In the genomic region with DNA sequence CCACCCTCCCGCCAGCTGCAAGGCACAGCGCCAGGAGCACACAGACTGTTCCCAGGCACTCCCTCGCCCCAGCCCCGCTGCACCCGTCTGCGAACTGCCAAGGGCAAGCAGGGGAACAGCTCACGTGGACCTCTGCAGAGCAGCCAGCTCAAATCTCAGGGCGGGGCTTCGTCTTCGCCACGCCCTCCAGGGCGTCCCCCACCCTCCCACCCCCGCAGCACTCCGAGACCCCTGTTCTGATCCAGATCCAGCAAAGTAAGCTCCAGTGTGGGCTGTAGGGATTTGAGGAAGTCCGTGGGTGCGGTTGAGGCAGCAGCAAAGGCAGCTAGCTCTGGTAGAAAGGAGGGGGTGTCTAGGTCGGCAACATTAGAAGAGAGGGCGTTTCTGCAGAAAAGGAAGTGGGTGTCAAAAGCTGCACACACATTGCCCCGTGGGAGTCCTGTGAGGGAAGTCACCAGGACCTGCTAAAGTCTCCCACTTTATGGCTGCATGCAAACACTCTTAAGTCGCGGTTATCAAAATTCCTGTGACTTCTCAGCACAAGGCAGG, we compare ENCODE assay signal across 8 mouse cellular contexts.
DNase-seq lines count a peak whose midpoint lies in the region; ATAC-seq and TF ChIP-seq lines count a peak whose summit lies in the region.

No protein-coding gene starts in this region.

- no peak for TF ChIP-seq CTCF in Patski (IDR thresholded peaks at IDR 0.05)

- POLR2A ChIA-PET in Patski (lab: Charles Lee), result interaction anchor here (0.7 kb wide), 1 partner anchor 12 kb away, joined by 3 read pairs; no protein-coding TSS in a partner anchor

- peak overlapping the region; percentile 45 for H3K4me3 ChIP-seq in hindbrain, embryonic 16.5 days (ENCODE audit: low read length)
- peak overlapping the region; percentile 91 for H3K4me3 ChIP-seq in megakaryocyte, embryonic 14.5 days (replicated peaks)

- H3K9me3 ChIP-seq in hindbrain, embryonic 16.5 days (ENCODE audit: control insufficient read depth, low read length), result no peaks in the 10 kb centered on the region
- H3K9me3 ChIP-seq in megakaryocyte, embryonic 14.5 days, result no peaks in the 10 kb centered on the region

- in situ Hi-C loops in Patski (cut with MboI; ENCODE audit: low pct_unique_long_range_greater_than_20kb), result no loop called here

- WGBS in hindbrain, embryonic 16.5 days, result 2% methylated on average over 20 of the region's 21 CpGs

- H3K36me3 ChIP-seq in hindbrain, embryonic 16.5 days (ENCODE audit: control insufficient read depth, insufficient read depth, low read length), result no peaks in the 10 kb centered on the region
- no peaks in the 10 kb centered on the region for H3K36me3 ChIP-seq in megakaryocyte, embryonic 14.5 days (replicated peaks; ENCODE audit: low read length)

- H3K27ac ChIP-seq in hindbrain, embryonic 16.5 days (ENCODE audit: low read depth, low read length), result no peak overlapping the region

- no peaks in the 10 kb centered on the region for H3K27me3 ChIP-seq in Patski
- H3K27me3 ChIP-seq in hindbrain, embryonic 16.5 days (replicated peaks; ENCODE audit: control insufficient read depth, insufficient read depth, low read length), result no peaks in the 10 kb centered on the region
- H3K27me3 ChIP-seq in megakaryocyte, embryonic 14.5 days (replicated peaks), result peaks cover 10% of the 10 kb centered on the region

- peak; percentile 61 for ATAC-seq in Patski
- peak; percentile 93 for ATAC-seq in hindbrain, embryonic 16.5 days

- H3K4me2 ChIP-seq in hindbrain, embryonic 16.5 days (ENCODE audit: low read length), result peak overlapping the region; percentile 84

- CTCF ChIA-PET in Patski (lab: Charles Lee), result interaction anchor here (1.1 to 1.2 kb wide), 2 partner anchors 11 to 90 kb away, joined by 3 read pairs; a partner anchor contains a TSS

- H3K9ac ChIP-seq in hindbrain, embryonic 16.5 days (ENCODE audit: low read depth, low read length), result peak overlapping the region; percentile 67

- H3K4me1 ChIP-seq in hindbrain, embryonic 16.5 days (ENCODE audit: control insufficient read depth, insufficient read depth, low read depth, low read length), result peaks cover 13% of the 10 kb centered on the region; the same call in 1 of the 2 replicates
- peaks cover 28% of the 10 kb centered on the region for H3K4me1 ChIP-seq in megakaryocyte, embryonic 14.5 days

- peak; percentile 38 for DNase-seq in Patski (ENCODE audit: low read depth, low spot score)
- DNase-seq in cerebellum, postnatal 14 days, result peak; percentile 54 to 67
- DNase-seq in gastrocnemius, adult 18-20 months (ENCODE audit: low spot score), result peak; percentile 93
- DNase-seq in left cerebral cortex, adult 8-10 months (ENCODE audit: low spot score in 2 of 2), result peak; percentile 59 to 78
- DNase-seq in right cerebral cortex, postnatal 36 days (ENCODE audit: low spot score in 2 of 2), result peak; percentile 64 to 73
- DNase-seq in urinary bladder, postnatal 4 days (ENCODE audit: low spot score in 2 of 2), result peak; percentile 81 to 86

Comparison
In these comparisons a context has a peak if more than half of its experiments do, and no peak if none do; other contexts are left out.
1. DNase-seq: peak in every context shown above with its lines; median percentile 93 in gastrocnemius, adult 18-20 months; 84 in urinary bladder, postnatal 4 days; 68 in left cerebral cortex, adult 8-10 months; 68 in right cerebral cortex, postnatal 36 days; 60 in cerebellum, postnatal 14 days; 38 in Patski.